Mouse (Mus musculus) CH12.LX (cell line): ENCODE measurements around the gene Psmc3ip. TPM values are rescaled to one million over a fixed set of nuclear protein-coding genes. Genes with fewer than 3 reads are reported as not detected.
A peak's percentile ranks its signal among the peaks of the same experiment; 100 is the strongest.

Experiments
- DNase-seq: peaks from one replicate; pipeline ENCODE4 v3.0.0-alpha.2; 2013; ENCODE audit errors: extremely low read depth
- H3K27ac ChIP-seq: 2 replicates; pipeline ENCODE4 v1.5.1; 2012; ENCODE audit warnings: low read depth, mild to moderate bottlenecking, control low read depth, moderate library complexity; ENCODE audit not compliant: insufficient read depth
- H3K27me3 ChIP-seq: replicated peaks from 2 replicates; pipeline ENCODE3; 2012; ENCODE audit warnings: inconsistent platforms
- H3K36me3 ChIP-seq, 2 experiments: replicated peaks in 1 of 2; 2 replicates each; pipeline versions ENCODE3 to v1.6.1; 2012; ENCODE audit warnings: inconsistent platforms in 1 of 2, low read length in 1 of 2, mild to moderate bottlenecking in 1 of 2, mixed read lengths in 1 of 2, moderate library complexity in 1 of 2; ENCODE audit not compliant: control insufficient read depth in 1 of 2, insufficient read depth in 1 of 2
- H3K4me1 ChIP-seq, 2 experiments: 2 replicates each; pipeline ENCODE4 v1.6.1; 2012; ENCODE audit warnings: inconsistent platforms in 1 of 2, moderate library complexity in 1 of 2; ENCODE audit not compliant: insufficient read depth in 2 of 2, control insufficient read depth in 1 of 2
- H3K4me2 ChIP-seq: 2 replicates; pipeline ENCODE4 v1.6.1; 2012; ENCODE audit warnings: low read depth, mild to moderate bottlenecking, control low read depth; ENCODE audit not compliant: poor library complexity, insufficient read depth, severe bottlenecking
- H3K4me3 ChIP-seq, 3 experiments: fragments of 150-350 bp in 1 of 3; sonication (generic) in 1 of 3; replicated peaks in 1 of 3; 2 replicates each; pipeline versions ENCODE3 to v1.5.1; 2011 to 2012; ENCODE audit warnings: low read depth in 2 of 3, low read length in 2 of 3, mild to moderate bottlenecking in 2 of 3, moderate library complexity in 2 of 3, control low read depth in 1 of 3, improper control_type of control experiment in 1 of 3, inconsistent platforms in 1 of 3, mixed read lengths in 1 of 3; ENCODE audit not compliant: poor library complexity in 1 of 3
- H3K79me2 ChIP-seq: replicated peaks from 2 replicates; pipeline ENCODE4 v1.6.1; 2012; ENCODE audit warnings: mild to moderate bottlenecking, moderate library complexity; ENCODE audit not compliant: control insufficient read depth, poor library complexity, insufficient read depth, severe bottlenecking; ENCODE audit errors: extremely low read depth
- H3K9ac ChIP-seq: 2 replicates; pipeline ENCODE4 v1.6.1; 2012; ENCODE audit warnings: low read depth, mild to moderate bottlenecking, control low read depth, moderate library complexity; ENCODE audit not compliant: insufficient read depth
- H3K9me3 ChIP-seq: replicated peaks from 2 replicates; pipeline ENCODE3; 2012; ENCODE audit warnings: low read length, inconsistent platforms, mixed read lengths
- BHLHE40 ChIP-seq: IDR thresholded peaks from 2 replicates; pipeline ENCODE4 v1.6.1; 2011; ENCODE audit warnings: mild to moderate bottlenecking, low read depth, low read length, improper control_type of control experiment
- CHD1 ChIP-seq: IDR thresholded peaks from 2 replicates; pipeline ENCODE4 v1.6.1; 2012; ENCODE audit warnings: low read depth, low read length, improper control_type of control experiment, inconsistent platforms
- CTCF ChIP-seq, 2 experiments: IDR thresholded peaks in 1 of 2; conservative IDR thresholded peaks in 1 of 2; 2 replicates each; pipeline ENCODE4 v1.5.1; 2011 to 2012; ENCODE audit warnings: low read depth in 2 of 2, low read length in 2 of 2, improper control_type of control experiment in 1 of 2, inconsistent platforms in 1 of 2, mild to moderate bottlenecking in 1 of 2, moderate library complexity in 1 of 2
- ELF1 ChIP-seq: IDR thresholded peaks from 2 replicates; pipeline ENCODE4 v1.6.1; 2014; ENCODE audit warnings: low read depth, mild to moderate bottlenecking, inconsistent platforms, low read length, improper control_type of control experiment
- EP300 ChIP-seq: IDR thresholded peaks from 2 replicates; pipeline ENCODE4 v1.6.1; 2011; ENCODE audit warnings: low read length, improper control_type of control experiment
- ETS1 ChIP-seq: conservative IDR thresholded peaks from 2 replicates; pipeline ENCODE4 v1.6.1; 2012; ENCODE audit warnings: low read depth, mild to moderate bottlenecking, inconsistent platforms, low read length, improper control_type of control experiment, moderate library complexity
- HCFC1 ChIP-seq: IDR thresholded peaks from 2 replicates; pipeline ENCODE4 v1.6.1; 2012; ENCODE audit warnings: low read depth, mild to moderate bottlenecking, inconsistent platforms, low read length, improper control_type of control experiment
- IRF4 ChIP-seq: IDR thresholded peaks from 2 replicates; pipeline ENCODE4 v1.6.1; 2014; ENCODE audit warnings: low read depth, mild to moderate bottlenecking, inconsistent platforms, low read length, improper control_type of control experiment
- JUND ChIP-seq: conservative IDR thresholded peaks from 2 replicates; pipeline ENCODE4 v1.6.1; 2011; ENCODE audit warnings: low read depth, low read length, improper control_type of control experiment
- KAT2A ChIP-seq: IDR thresholded peaks from 2 replicates; pipeline ENCODE4 v1.6.1; 2012; ENCODE audit warnings: low read length, improper control_type of control experiment, inconsistent platforms; ENCODE audit not compliant: insufficient replicate concordance
- MAFK ChIP-seq: IDR thresholded peaks from 2 replicates; pipeline ENCODE4 v1.6.1; 2011; ENCODE audit warnings: low read length, improper control_type of control experiment; ENCODE audit not compliant: insufficient replicate concordance
- MAX ChIP-seq: IDR thresholded peaks from 2 replicates; pipeline ENCODE4 v1.6.1; 2011; ENCODE audit warnings: low read length, improper control_type of control experiment
- MYC ChIP-seq: IDR thresholded peaks from 2 replicates; pipeline ENCODE4 v1.6.1; 2011; ENCODE audit warnings: low read depth, mild to moderate bottlenecking, improper control_type of control experiment, low read length
- NELFE ChIP-seq: IDR thresholded peaks from 2 replicates; pipeline ENCODE4 v1.6.1; 2011; ENCODE audit warnings: low read depth, low read length, improper control_type of control experiment
- PAX5 ChIP-seq: IDR thresholded peaks from 2 replicates; pipeline ENCODE4 v1.6.1; 2012; ENCODE audit warnings: low read length, inconsistent platforms, mixed read lengths
- POLR2A ChIP-seq: IDR thresholded peaks from 2 replicates; pipeline ENCODE4 v1.6.1; 2011; ENCODE audit warnings: low read depth, mild to moderate bottlenecking, improper control_type of control experiment, low read length
- POLR2AphosphoS2 ChIP-seq: IDR thresholded peaks from 2 replicates; pipeline ENCODE4 v1.6.1; 2011; ENCODE audit warnings: low read depth, low read length, improper control_type of control experiment
- RAD21 ChIP-seq: IDR thresholded peaks from 2 replicates; pipeline ENCODE4 v1.6.1; 2011; ENCODE audit warnings: low read depth, mild to moderate bottlenecking, low read length, improper control_type of control experiment, moderate library complexity
- RCOR1 ChIP-seq: conservative IDR thresholded peaks from 2 replicates; pipeline ENCODE4 v1.6.1; 2012; ENCODE audit warnings: low read depth, mild to moderate bottlenecking, inconsistent platforms, low read length, improper control_type of control experiment
- SMC3 ChIP-seq: IDR thresholded peaks from 2 replicates; pipeline ENCODE4 v1.6.1; 2011; ENCODE audit warnings: low read depth, low read length, improper control_type of control experiment
- UBTF ChIP-seq: IDR thresholded peaks from 2 replicates; pipeline ENCODE4 v1.6.1; 2012; ENCODE audit warnings: low read depth, mild to moderate bottlenecking, inconsistent platforms, low read length, improper control_type of control experiment, moderate library complexity
- USF1 ChIP-seq: IDR thresholded peaks from 2 replicates; pipeline ENCODE4 v1.6.1; 2014; ENCODE audit warnings: low read depth, mild to moderate bottlenecking, inconsistent platforms, low read length, improper control_type of control experiment
- ZKSCAN1 ChIP-seq: IDR thresholded peaks from 2 replicates; pipeline ENCODE4 v1.6.1; 2012; ENCODE audit warnings: low read depth, inconsistent platforms, low read length, improper control_type of control experiment, borderline replicate concordance
- ZMIZ1 ChIP-seq: IDR thresholded peaks from 2 replicates; pipeline ENCODE4 v1.6.1; 2012; ENCODE audit warnings: low read depth, mild to moderate bottlenecking, inconsistent platforms, low read length, improper control_type of control experiment
- ZNF384 ChIP-seq: IDR thresholded peaks from 2 replicates; pipeline ENCODE4 v1.6.1; 2012; ENCODE audit warnings: low read depth, low read length, improper control_type of control experiment, inconsistent platforms
- dilution Hi-C: fragments of 300-500 bp; cut with MboI; formaldehyde crosslinking; loops from 2 replicates; pipeline ENCODE4 v1.14.3; 2020; ENCODE audit warnings: low sequenced_read_pairs; ENCODE audit not compliant: extremely low pct_unique_long_range_greater_than_20kb, extremely low pct_ligation_motif_present
- in situ Hi-C: fragments of 300-500 bp; cut with MboI; formaldehyde crosslinking; loops from 3 replicates; pipeline ENCODE4 v1.14.3; 2019; ENCODE audit warnings: low sequenced_read_pairs, low pct_ligation_motif_present, low pct_unique_long_range_greater_than_20kb, mixed read lengths
- polyA plus RNA-seq: library from polyadenylated mRNA; unstranded; fragments of >175 nt; gene quantifications from 2 replicates; pipeline ENCODE4 v1.2.1, GENCODE M21; 2012; ENCODE audit warnings: low read depth; ENCODE audit not compliant: insufficient read length
- total RNA-seq, 2 experiments: library from RNA; depleted of rRNA; stranded (reverse); fragments of 300-350 nt in 1 of 2; fragments of >200 nt in 1 of 2; gene quantifications; 2 replicates each; pipeline ENCODE4 v1.2.3; 2012 to 2014

Psmc3ip gene
- total and polyA plus RNA-seq, 3 experiments: 63.7 to 89.9 (median 85.9) TPM

DNA sequence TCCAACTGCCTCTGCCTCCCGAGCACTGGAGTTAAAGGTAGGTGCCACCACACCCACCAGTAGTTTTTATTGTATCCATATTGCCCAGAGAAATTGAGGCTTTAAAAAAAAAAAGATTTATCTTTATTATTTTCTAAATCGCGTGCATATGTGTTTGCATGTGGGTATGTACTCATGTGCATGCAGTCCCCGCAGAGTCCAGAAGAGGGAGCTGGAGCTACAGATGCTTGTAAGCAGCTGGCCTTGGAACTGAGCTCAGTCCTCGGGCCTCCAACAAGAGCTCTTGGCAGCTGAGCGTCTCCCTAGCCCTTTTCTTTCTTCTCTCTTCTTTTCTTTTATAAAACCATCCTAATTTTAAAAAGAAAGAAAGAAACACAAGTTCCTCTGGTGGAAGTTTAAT, 36.5 kb upstream of the Psmc3ip start:
- peak; percentile 67 for DNase-seq
- Histone ChIP-seq H3K9ac (no peak overlapping the region), H3K4me2 (no peak overlapping the region), H3K27me3 (no peaks in the 10 kb centered on the region), H3K4me3 (no peak overlapping the region), H3K4me1 (peaks cover 13 to 29% of the 10 kb centered on the region in 2 experiments), H3K36me3 (peaks cover under 1 to 11% of the 10 kb centered on the region in 2 experiments), H3K79me2 (no peaks in the 10 kb centered on the region), H3K27ac (no peak overlapping the region), H3K9me3 (peaks cover 13% of the 10 kb centered on the region)
- in situ Hi-C loops: no loop called here
- no peak for TF ChIP-seq RCOR1
- TF ChIP-seq CTCF (conservative IDR thresholded peaks at IDR 0.05 in 1 of 2, IDR thresholded peaks at IDR 0.05 in 1 of 2; ENCODE audit: low read depth in 2 of 2, low read length in 2 of 2): peak; percentile 27 to 64; a peak in 3 of 4 replicates
- TF ChIP-seq ELF1: no peak
- peak; percentile 42 for TF ChIP-seq RAD21
- TF ChIP-seq MAFK: no peak
- TF ChIP-seq SMC3: peak; percentile 55
- dilution Hi-C loops: no loop called here

DNA sequence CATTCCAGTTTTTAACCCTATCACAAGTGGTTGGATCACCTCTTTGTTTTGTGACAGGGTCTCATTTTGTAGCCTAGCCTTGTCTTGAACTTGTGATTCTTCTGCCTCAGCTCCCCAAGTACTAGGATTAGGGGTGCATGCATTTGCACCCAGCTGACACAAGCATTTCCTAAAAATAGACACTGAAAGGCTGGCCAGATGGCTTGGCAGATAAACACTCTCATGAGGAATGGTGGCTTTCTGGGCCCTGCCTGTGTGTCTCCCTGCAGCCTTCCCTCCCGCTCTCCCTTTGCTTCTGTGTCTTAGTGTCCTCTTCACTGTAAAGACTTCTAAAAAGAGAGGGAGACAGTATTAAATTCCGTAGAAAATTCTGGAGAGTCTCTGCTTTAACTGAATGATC, 36.0 kb upstream of the Psmc3ip start:
- TF ChIP-seq RAD21 (no peak), RCOR1 (no peak), NELFE (no peak), KAT2A (no peak)
- peaks cover 6 to 16% of the 10 kb centered on the region in 2 experiments for H3K36me3 ChIP-seq
- H3K4me3 ChIP-seq: no peak overlapping the region
- peaks cover 13 to 29% of the 10 kb centered on the region in 2 experiments for H3K4me1 ChIP-seq
- H3K9me3 ChIP-seq: peaks cover 18% of the 10 kb centered on the region
- in situ Hi-C loops: no loop called here
- no peak overlapping the region for H3K4me2 ChIP-seq
- no peaks in the 10 kb centered on the region for H3K27me3 ChIP-seq
- no peak for DNase-seq
- no peak overlapping the region for H3K9ac ChIP-seq
- dilution Hi-C loops: no loop called here
- H3K27ac ChIP-seq: no peak overlapping the region
- H3K79me2 ChIP-seq: no peaks in the 10 kb centered on the region

DNA sequence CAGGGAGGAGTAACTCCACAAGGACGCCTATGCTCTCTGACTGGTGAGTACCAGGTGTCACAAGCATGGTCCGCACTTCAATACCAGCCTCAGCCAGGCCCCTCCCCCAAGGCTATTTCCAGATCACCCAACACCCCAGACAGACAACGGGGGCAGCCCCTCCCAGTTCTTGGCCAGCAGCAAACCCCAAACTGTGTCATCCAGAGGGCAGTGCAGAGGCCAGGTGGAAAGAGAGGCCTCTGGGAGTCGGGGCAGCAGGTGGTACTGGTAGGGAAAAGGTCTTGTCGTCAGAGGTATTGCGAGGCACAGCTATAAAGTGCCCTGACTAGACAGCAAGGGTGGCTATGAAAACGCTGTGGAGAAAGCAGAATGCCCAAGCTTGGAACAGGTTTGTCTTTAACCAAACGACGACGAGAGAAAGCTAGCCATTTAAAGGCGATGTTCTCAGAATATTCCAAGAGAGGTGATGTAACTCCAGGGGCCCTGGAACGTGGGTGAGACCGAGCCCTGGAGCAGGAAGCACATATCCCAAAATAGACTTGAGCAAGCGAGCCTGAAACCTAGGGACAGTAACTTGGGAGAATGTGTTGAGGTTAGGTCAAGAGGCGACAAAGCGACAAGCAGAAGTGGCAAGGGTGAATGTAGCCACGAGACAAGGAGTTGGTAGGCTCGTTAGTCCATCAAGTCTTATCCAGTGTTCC, 35.0 kb upstream of the Psmc3ip start:
- Histone ChIP-seq H3K4me2 (peak overlapping the region; percentile 41), H3K79me2 (no peaks in the 10 kb centered on the region), H3K27ac (peak overlapping the region; percentile 15), H3K4me1 (peaks cover 13 to 29% of the 10 kb centered on the region in 2 experiments), H3K27me3 (no peaks in the 10 kb centered on the region), H3K9ac (0 out of 2 replicates have a peak overlapping the region, but pooled peaks have one; percentile 11), H3K9me3 (peaks cover 22% of the 10 kb centered on the region), H3K4me3 (no peak overlapping the region), H3K36me3 (peaks cover 16 to 26% of the 10 kb centered on the region in 2 experiments)
- peak; percentile 95 for DNase-seq
- in situ Hi-C loops: no loop called here
- dilution Hi-C loops: no loop called here
- TF ChIP-seq MAX (peak; percentile 66), MYC (peak; percentile 71), UBTF (no peak), BHLHE40 (peak; percentile 63), ETS1 (peak; percentile 83), USF1 (no peak), PAX5 (no peak), ZMIZ1 (no peak), POLR2A (peak; percentile 48), KAT2A (no peak), EP300 (peak; percentile 81), CHD1 (no peak), RCOR1 (0 out of 2 replicates have a peak, but pooled peaks have one; percentile 61), ZKSCAN1 (no peak), IRF4 (peak; percentile 89), POLR2AphosphoS2 (no peak), HCFC1 (peak; percentile 31; the same call in 1 of the 2 replicates), ZNF384 (no peak), JUND (no peak), RAD21 (no peak; the same call in 1 of the 2 replicates)
